Mouse (Mus musculus) ES-Bruce4 (cell line): ENCODE measurements around the gene Plekhm3.

ENCODE experiments used
- CTCF ChIP-seq: IDR thresholded peaks from one replicate; pipeline ENCODE4 v1.8.1; 2011; ENCODE audit warnings: low read depth, low read length
- POLR2A ChIP-seq: IDR thresholded peaks from one replicate; pipeline ENCODE4 v1.8.1; 2011; ENCODE audit warnings: low read length; ENCODE audit not compliant: insufficient read depth

DNA sequence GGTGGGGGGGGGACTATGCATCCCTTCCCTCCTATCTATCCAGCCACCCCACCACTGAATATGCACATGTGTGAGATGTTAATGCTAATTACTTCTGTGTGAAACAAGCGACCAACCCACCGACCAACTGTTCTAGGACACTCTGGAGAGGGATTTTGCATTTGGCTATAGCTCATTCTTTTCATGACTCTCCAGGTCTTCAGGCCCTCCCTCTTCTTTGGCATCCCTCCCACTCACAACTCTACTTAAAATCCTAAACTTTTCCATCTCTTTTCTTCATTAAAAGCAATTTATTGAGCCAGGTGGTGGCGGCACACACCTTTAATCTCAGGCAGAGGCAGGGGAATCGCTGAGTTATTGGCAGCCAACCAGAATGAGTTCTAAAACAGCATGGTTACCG is 101.8 kb downstream of the Plekhm3 start:
- TF ChIP-seq POLR2A: no peak
- TF ChIP-seq CTCF: no peak
